Mouse (Mus musculus) gastrocnemius, adult 18-20 months (tissue): ENCODE results near the gene Ift122. TPM values are rescaled to one million over a fixed set of nuclear protein-coding genes. Genes with fewer than 3 reads are reported as not detected.

Source experiments
- DNase-seq: peaks from one replicate; pipeline ENCODE4 v3.0.0; 2021; ENCODE audit warnings: low spot score
- long read RNA-seq, 2 experiments: library from polyadenylated mRNA; stranded (forward); transcript quantifications; one replicate each; pipeline ENCODE4 v2.0.0; 2021
- total RNA-seq, 2 experiments: library from RNA; stranded (reverse); gene quantifications; 2 replicates each; pipeline ENCODE4 v1.2.3; 2021

Gene Ift122
- total RNA-seq: 1 to 10 TPM; 3.9 to 4.2 TPM
- long read RNA-seq, experiment 1, full-length matches to known transcripts: 5 of 17 reads
- long read RNA-seq, experiment 1, partial matches to known transcripts: 9 of 17 reads
- long read RNA-seq, experiment 1, other reads (novel, unspliced or antisense): 3 of 17 reads
- long read RNA-seq, experiment 2, full-length matches to known transcripts: 4 of 7 reads
- long read RNA-seq, experiment 2, partial matches to known transcripts: 1 of 7 reads
- long read RNA-seq, experiment 2, other reads (novel, unspliced or antisense): 2 of 7 reads

DNA sequence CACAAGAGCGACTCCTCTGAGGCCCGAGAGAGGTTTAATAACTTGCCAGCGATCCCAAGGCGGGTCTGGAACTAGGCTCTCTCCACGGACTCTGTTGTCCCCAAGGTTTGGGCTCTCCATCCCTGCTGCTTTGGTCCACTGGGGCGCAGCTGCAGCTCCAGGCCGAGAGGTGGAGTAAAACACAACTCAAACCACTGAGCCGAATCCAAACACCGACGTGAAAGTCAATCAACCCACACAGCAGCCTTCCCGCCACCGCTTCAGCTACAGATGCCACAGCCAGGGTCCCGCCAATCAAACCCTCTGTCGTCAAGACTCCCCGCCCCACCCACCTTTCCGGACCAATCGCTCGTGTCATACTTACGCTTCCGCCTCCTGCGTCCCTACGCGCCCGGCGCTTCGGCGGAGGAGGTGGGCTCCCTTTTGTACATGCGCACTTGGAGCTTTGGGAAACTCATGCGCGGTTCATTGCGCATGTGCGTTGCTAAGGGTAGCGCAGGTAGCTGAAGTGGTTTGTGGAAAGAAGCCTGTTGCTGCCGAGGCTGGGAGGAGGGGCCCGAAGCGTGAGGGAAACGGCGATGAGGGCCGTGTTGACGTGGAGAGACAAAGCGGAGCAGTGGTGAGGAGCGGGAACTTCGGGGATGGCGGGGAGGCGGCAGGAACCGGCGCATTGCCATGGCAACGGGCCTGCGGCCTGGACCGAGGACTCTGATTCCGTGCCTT is at the start of gene Ift122, which contains the start of gene Mbd4:
TSS of gene Ift122 (plus strand) at position 380 of the 723 bp plus-strand sequence.
TSS of gene Mbd4 (minus strand) at position 281 of the 723 bp plus-strand sequence.
- DNase-seq: peak; percentile 98

DNA sequence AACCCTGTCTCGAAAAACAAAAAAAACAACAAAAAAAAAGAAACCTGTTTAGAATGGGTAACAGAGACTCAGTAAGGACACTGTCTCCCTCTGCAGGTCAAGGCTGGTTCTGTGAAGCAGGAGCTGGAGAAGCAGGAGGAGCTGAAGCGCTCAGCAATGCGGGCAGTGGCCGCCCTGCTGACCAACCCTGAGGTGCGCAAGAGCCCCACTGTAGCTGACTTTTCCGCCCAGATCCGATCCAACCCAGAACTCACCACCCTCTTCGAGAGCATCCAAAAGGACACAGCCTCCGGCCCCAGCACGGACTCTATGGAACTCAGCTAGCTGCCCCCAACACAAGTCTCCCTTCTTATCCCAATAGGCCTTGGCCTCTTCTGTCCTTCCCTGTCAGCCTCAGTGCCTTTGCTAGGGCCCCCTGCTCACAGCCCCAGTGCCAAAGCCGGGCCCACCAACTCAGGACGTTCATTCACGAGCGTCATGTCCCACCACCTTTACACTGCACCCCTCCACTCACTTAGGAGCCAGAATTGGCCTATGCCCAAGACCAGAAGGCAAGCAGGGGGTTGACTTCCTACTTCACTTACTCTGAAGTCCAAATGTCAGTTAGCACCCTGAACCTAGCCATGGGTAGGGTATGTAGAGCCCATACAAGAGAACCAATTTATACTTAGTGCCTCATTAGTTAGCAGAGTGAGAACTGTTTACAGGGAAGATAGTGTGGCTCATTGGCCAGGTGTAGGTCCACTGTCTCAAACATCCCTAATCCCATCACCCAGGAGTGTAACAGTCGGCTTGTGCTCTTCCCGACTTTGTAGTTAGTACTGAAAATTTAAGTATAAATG is 49.5 kb upstream of the Ift122 start:
- DNase-seq: peak; percentile 48

DNA sequence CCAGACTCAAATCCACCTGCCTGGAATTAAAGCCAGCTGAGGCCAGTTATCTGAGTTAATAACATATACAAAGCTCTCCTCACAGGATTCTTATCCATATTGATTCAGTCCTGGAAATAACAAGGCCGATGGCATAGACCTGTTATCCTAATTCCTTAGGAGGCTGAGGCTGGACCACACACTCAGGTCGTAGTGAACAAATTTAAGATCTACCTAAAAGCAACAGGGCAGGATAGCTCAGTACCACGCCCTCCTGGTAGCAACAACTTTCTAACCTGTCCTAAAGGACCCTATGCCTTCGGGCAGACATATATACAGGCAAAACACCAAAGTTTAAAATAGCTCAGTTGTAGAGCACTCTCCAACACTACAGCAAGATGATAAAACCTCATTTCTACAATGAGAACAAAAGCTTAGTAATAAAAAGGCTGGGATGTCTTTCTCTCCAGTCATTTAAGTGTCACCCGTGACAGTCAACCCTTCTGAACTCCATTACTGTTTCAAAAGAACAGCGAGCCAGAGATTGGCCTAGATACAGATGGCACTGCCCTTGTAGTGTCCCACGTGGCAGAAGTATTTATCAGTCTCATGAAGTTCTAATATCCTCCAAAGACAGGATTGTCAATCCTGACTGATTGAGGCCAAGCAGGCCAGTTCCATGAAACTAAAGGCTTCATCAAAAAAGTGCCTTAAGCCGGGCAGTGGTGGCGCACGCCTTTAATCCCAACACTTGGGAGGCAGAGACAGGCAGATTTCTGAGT is 48.7 kb upstream of the Ift122 start:
- no peak for DNase-seq

DNA sequence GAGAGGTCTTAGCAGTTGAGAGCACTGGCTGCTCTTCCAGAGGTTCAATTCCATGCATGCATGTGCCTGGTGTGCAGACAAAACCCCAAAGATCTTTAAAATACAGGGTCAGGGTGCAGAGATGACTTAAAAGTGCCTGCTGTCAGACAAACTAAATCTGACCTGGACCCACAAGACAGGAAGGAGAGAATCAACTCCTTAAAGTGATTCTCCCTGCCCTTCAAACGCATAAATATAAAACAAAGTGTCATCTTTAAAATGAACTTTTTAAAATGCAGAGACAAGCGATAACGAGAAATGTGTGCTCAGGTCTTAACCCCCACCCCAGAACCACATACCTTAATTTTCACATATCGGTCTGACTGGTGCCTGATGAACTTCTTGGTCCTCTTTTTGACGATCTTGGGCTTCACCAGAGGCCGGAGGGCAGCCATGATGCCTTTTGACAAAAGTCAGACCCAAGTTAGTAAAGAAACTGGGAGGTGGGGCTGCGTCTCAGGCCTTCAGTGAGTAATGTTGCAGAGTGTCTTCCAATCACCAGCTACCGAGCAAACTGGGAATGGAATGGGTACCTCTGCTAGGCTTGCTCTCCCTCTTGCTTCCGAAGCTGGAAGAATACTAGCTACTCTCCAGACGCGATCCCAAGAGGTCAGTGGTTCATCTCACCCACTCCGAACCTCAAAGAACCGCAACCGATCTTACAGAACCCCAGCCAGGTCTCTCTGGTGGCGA is 45.6 kb upstream of the Ift122 start:
- DNase-seq: no peak

DNA sequence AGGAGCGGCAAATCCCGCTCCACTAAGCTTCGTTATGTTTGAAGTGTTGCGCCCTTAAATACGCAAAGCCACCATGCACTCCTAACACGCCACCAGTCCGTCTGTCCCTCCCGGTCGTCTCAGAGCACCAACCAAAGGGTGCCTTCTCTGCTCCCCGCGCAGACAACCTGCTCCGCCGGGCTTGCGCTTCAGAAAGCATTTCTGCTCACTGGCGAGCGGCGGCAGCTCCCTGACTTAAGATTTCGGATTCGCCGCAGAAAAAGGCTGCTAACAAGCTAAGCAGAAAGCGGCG is 45.1 kb upstream of the Ift122 start:
- no peak for DNase-seq

DNA sequence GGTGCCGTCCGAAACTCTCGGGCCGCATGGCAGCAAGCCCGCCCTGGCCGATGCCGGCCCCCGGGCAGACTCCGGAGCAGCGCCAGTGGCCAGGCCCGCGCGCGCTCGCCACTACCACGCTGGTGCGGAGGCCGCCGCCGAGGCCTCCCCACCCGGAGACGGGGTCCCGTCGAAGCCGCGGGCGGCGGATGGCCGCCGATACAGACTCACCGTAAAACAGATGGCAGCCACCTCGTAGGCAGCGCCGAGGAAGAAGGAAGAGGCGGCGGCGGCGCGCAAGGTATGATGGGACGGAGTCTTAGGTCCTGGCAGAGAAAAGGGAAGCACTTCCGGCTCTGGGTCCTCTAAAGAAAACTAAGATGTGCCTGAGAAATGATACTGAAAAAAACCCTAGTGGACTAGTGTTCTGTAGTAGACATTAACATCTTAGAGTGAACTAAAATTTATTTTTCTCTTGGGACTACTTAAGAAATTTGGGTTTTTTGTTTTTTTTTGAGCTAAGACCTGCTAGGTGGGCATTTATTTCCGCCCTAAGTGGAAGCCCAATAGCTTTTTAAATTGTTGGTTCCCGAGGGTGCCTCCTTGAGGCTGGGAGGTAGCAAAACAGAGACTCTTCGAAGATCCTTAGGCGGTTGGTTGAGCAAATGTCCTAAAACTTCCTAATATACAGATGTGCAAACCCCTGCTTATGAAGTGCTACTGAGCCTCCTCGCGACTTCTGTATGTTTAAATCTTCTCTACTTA is 44.6 kb upstream of the Ift122 start, which contains the start of gene Rpl32:
TSS of gene Rpl32 (minus strand) at position 260 of the 744 bp plus-strand sequence.
- peak; percentile 85 for DNase-seq

DNA sequence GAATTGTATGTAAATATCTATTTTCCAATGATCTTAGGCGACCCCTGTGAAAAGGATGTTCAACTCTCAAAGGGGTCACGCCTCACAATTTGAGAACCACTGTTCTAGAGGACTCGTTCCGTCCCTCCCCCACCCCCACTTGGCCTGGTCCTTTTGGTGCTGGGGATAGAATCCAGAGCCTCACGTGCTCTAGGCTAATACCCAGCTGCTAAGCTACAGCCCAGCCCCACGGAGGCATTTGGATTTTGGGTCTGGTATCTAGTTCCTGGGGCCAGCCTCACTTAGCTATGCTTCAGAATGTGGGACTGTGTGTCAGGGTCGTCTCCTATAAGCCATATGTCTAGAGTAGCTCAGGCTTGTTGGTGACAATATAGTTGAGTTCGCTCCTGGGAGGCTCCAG is 41.7 kb upstream of the Ift122 start:
- no peak for DNase-seq

DNA sequence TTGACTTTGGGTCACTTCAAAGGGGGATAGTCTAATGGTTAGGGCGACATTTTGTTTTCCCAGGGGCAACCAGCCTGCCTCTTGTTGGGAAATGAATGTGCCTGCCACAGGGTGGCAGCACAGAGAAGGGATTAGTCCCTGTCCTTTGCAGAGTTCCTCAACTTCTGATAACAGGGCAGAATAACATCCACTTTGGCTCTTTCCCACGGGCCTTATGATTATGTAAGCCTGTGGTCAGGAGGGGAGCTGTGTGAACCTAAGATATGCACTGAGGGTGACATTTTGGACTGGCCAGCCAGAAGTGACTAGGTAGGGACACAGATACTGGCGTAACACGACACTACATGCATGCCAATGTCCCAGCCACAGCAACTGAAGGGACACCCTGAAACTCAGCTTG is 39.2 kb upstream of the Ift122 start:
- peak; percentile 74 for DNase-seq

DNA sequence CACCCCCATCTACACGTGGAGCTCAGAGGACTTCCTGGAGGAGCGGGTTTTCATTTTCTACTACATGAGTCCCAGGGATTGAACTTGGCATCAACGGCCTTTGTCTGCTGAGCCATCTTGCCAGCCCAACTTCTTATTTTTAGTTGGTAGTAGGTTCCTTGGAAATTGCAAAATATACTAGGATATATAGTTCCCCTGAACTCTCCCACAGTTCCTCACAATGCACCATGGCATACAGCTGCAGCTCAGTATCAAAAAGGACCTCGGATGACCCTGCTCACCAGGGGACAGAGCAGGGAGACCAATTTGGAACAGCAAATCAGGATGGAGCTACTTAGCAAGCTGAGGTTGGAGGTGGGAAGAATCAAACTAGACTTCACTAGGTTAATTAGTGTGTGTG is 38.2 kb upstream of the Ift122 start:
- DNase-seq: no peak

DNA sequence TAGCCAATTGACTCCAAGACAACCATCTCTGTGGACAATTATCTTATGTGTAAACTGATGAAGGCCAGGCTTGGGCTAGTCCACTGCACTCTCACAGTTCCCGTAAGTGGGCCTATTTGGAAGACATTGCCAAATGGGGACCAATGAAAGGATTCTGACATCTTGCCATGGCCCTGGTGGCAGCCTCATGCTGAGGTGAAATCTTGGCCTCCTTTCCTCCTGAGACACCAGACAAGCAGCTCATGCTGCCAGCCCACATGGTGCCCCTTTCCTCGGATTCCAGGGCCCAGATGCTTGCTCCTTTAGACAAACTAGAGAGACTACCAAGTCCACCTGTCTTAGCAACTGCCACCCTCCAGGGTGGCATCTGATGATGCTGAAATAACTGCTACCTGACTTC is 35.1 kb upstream of the Ift122 start:
- DNase-seq: no peak

DNA sequence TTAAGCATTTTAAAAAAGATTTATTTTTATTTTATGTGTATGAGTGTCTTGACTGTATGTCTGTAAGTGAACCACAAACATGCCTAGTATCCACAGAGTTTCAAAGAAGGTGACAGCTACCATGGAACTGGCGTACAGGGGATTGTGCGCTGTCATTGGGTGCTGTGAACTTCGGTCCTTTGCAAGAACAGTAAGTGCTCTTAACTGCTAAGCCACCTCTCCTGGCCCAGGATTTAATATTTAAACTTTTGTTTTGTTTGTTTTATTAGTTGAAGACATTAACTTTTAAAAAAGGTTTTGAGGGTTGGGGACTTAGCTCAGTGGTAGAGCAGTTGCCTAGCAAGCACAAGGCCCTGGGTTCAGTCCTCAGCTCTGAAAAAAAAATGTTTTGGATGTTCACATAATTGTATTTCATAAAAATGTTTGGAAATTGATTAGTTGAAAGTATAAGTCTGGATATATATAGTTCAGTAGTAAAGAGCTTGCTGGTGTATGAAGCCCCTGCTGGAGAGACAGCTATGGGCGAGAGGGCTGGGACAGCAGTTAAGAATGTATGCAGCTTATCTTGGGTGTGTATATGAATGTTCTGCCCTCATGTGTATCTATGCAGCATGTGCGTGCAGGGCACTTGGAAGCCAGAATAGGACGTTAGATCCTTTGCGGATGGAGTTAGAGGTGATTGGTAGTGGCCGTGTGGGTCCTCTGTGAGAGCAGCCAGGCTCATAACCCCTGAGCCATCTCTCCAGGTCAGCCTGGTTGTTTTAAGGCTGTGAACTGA is 31.9 kb upstream of the Ift122 start:
- DNase-seq: no peak

DNA sequence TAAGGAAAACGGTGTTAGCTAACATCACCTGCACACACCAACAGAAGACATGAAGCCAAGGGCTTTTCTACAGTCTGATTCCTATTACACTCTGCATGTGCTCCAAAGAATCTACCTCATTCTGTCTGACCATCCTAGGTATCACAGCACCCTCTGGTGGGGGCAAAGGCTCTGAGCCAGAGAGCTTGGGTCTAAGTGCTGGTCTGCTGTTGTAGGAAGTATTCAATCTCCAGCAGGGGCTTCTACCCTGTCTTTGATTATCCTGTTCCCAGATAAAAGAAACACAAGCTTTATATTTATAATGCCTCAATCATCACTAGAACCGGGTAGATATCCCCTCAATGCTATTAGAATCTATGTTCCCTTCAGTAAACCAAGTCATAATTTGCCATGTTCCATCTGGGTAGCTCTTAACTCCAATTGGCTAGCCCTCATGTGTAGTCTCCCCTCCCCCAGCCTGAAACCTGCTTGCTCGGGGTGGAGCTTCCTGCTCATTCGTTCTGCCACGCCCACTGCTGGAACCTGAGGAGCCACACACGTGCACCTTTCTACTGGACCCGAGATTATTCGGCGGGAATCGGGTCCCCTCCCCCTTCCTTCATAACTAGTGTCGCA is 29.3 kb upstream of the Ift122 start:
- DNase-seq: peak; percentile 58

DNA sequence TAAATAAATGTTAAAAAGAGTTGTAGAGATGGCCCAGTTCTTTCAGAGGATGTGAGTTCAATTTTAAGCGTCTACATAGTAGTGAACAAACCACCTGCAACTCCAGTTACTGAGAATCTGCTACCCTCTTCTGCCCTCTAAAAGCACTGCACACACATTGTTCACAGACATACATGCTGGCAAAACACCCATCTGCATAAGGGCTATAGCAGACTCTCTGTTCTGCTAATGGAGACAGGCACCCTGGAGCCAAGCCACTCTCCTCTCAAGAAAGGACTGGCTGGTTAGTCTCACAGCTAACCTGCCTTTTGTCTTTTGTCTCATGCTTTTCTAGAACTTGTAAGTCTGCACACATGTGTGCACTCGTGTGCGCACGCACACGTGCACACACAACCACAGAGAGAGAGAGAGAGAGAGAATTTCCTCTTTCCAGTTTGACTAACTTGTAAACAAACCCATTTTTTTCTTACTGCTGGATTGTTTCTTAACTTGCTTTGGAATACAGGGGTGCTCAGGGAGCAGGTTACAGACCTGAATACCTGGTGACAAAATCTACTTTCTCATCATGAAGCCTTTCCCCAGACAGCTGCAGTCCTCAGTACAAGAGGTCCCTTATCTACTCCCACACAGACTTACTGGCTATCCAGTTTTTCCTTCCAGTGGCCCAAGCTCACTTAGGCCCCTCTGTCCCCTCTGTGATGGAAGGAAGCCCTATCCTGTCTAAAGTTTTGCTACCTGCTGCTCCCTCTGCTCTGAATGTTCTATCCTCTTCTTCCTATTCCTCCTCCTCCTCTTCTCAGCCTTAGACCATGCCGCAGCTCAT is 22.3 kb upstream of the Ift122 start:
- no peak for DNase-seq

DNA sequence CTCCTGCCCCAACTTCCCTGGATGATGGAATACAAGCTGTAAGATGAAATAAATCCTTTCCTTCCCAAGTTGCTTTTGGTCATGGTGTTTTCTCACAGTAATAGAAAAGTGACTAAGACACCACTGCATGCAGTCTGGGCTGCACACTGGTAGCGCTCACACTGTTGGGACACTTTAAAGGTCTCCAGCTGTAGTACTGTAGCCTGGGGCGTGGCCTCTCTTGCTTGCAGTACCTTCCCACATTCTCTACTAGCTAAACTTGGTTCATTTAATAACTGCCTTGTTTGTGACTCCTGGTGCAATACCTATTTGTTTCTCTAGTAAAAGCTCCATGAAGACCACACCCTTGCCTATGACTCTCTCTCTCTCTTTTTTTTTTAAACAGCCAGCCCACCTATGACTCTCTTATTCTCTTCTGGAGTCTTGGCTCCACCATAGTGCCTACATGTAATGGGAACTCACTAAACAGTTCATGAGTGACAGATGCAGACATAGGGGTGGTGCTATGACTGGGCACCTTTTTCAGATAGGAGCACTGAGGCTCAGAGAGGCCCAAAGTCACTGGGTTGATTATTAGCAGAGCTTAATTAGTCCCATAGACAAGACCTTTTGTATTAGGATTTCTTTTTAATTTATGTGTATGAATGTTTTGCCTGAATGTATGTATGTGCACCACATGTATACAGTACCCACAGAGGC is 21.0 kb upstream of the Ift122 start:
- no peak for DNase-seq

DNA sequence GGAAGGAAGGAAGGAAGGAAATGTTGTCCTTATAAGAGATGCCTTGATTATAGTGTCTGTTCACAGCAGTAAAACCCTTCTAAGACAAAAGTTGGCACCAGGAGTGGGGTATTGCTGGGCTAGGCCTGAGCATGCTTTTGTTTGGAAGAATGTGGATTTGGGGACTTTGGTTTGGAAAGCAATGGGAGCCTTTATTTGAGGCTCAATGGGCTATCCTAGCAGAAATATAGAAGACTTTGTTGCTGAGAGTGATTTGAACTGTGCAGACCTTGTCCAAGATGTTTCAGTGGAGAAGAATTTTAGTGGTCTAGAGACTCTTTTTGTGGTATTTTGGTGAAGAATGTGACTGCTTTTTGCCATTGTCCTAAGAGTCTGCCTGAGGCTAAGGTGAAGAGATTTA is 19.4 kb upstream of the Ift122 start:
- DNase-seq: no peak

DNA sequence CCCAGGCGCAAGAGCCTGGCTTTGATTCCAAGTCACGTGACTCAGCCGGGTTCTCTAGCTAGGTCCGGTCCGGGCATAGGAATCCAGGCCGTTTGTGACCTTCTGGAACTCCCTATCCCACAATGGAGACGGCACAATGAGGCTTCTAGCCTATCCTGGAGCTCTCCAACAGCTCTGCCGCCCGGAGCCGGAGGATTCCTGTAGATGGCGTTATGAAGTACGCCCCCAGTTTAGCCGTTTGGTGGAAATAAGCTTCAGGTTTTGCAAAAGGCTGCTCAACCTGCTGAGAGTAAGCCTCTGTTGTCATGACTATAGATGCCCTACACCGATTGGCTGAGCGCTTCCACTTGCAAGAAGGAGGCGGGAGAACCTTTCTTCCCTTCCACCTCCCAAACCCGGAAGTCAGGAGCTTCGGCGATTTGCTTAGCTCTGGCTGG is 15.1 kb upstream of the Ift122 start, which contains the start of gene Efcab12:
TSS of gene Efcab12 (minus strand) at position 252 of the 437 bp plus-strand sequence.
- DNase-seq: peak; percentile 60

DNA sequence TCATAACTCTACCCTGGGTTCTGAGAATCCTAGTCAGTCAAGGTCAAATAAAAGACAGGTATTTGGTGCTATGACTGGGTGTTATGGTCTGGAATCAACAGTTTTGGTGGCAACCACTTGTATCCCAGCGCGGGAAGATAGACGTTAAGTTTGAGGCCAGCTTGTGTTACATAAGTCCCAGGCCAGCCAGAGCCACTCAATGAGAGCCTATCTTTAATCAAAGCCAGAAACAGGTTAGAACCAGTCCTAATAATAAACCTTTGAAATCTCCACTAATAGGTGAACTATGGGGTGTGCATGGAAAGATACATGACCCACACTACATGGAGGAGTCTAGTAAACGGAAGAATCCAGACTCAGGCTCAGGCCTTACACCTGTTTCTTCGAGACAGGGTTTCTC is 14.5 kb upstream of the Ift122 start:
- no peak for DNase-seq
